In the genomic region with DNA sequence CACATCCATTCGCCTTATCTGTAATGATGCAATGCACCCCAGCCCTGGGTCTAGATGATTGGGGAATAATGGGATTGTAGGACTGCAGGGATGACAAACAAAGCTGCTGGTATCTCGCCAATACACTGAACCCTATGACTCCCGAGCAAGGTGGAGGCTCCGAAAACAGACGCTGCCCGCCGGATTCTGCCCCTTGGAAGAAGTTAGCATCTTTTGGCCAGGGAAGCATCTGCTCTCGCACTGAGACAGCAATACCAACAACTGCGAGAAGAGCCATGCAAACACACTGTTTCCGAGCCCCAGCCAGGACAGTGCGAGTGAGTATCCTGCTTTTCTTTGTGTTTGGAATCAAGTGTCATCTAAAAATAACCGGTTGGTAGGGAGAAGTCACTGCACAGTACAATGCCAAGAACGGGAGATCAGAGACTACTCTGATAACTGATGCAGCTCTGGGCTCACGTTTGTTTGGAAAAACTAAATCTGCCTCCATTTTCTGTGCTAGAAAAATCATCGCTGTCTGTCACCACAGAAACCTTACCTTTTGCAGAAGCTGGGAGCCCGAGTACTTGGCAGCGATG, we compare ENCODE assay signal across 9 mouse cellular contexts. TPM values are rescaled to one million over a fixed set of nuclear protein-coding genes. Genes with fewer than 3 reads are reported as not detected.
DNase-seq lines count a peak whose midpoint lies in the region; ATAC-seq and TF ChIP-seq lines count a peak whose summit lies in the region.
"Had no signal": no experiment of that assay in that cellular context is flagged by ENCODE, and none has a peak within 500 bp of the region (broad histone marks: within the 10 kb centered on the region; RNA-seq: fewer than 3 reads in every experiment).

No protein-coding gene starts in this region.

- no peaks in the 10 kb centered on the region for H3K36me3 ChIP-seq in lung, embryonic 14.5 days (ENCODE audit: insufficient read depth)
- H3K36me3 ChIP-seq in hindbrain, embryonic 15.5 days: no peaks in the 10 kb centered on the region
- no peaks in the 10 kb centered on the region for H3K36me3 ChIP-seq in neural tube, embryonic 13.5 days

- H3K4me3 ChIP-seq in lung, embryonic 14.5 days (ENCODE audit: low read depth, low read length): 0 out of 2 replicates have a peak overlapping the region, but pooled peaks have one; percentile 3
- peak overlapping the region; percentile 57 for H3K4me3 ChIP-seq in hindbrain, embryonic 15.5 days
- H3K4me3 ChIP-seq in neural tube, embryonic 13.5 days: peak overlapping the region; percentile 76

- no peaks in the 10 kb centered on the region for H3K9me3 ChIP-seq in lung, embryonic 14.5 days (ENCODE audit: low read depth, low read length)
- H3K9me3 ChIP-seq in hindbrain, embryonic 15.5 days: no peaks in the 10 kb centered on the region
- no peaks in the 10 kb centered on the region for H3K9me3 ChIP-seq in neural tube, embryonic 13.5 days

- 1% methylated on average over 17 of the region's 17 CpGs for WGBS in lung, embryonic 14.5 days
- 1% methylated on average over 17 of the region's 17 CpGs for WGBS in hindbrain, embryonic 15.5 days
- 2% methylated on average over 17 of the region's 17 CpGs for WGBS in neural tube, embryonic 13.5 days

- peak; percentile 74 to 76 for DNase-seq in cerebellum, postnatal 10 days
- DNase-seq in cerebellum, adult 11-12 months: no peak
- no peak for DNase-seq in lung, embryonic 14.5 days
- no peak for DNase-seq in lung, postnatal 4 days
- DNase-seq in testis, postnatal 14 days (ENCODE audit: low spot score): no peak
- DNase-seq in adrenal gland, adult 8-10 months: no peak

- peaks cover 76% of the 10 kb centered on the region for H3K27me3 ChIP-seq in lung, embryonic 14.5 days (ENCODE audit: insufficient read depth, low read length)
- H3K27me3 ChIP-seq in hindbrain, embryonic 15.5 days: peaks cover 24% of the 10 kb centered on the region
- H3K27me3 ChIP-seq in neural tube, embryonic 13.5 days: peaks cover 69% of the 10 kb centered on the region

- no peak overlapping the region for H3K27ac ChIP-seq in lung, embryonic 14.5 days (ENCODE audit: low read depth)
- peak overlapping the region; percentile 80 for H3K27ac ChIP-seq in hindbrain, embryonic 15.5 days (replicated peaks)
- H3K27ac ChIP-seq in neural tube, embryonic 13.5 days (replicated peaks): peak overlapping the region; percentile 77

- H3K4me1 ChIP-seq in lung, embryonic 14.5 days (ENCODE audit: insufficient read depth): no peaks in the 10 kb centered on the region; the same call in 1 of the 2 replicates
- peaks cover 26% of the 10 kb centered on the region for H3K4me1 ChIP-seq in hindbrain, embryonic 15.5 days (replicated peaks)
- H3K4me1 ChIP-seq in neural tube, embryonic 13.5 days (replicated peaks): peaks cover 41% of the 10 kb centered on the region

- H3K4me2 ChIP-seq in lung, embryonic 14.5 days: no peak overlapping the region
- peak overlapping the region; percentile 97 for H3K4me2 ChIP-seq in hindbrain, embryonic 15.5 days
- peak overlapping the region; percentile 99 for H3K4me2 ChIP-seq in neural tube, embryonic 13.5 days

- no peak overlapping the region for H3K9ac ChIP-seq in lung, embryonic 14.5 days
- H3K9ac ChIP-seq in hindbrain, embryonic 15.5 days: peak overlapping the region; percentile 70
- peak overlapping the region; percentile 85 for H3K9ac ChIP-seq in neural tube, embryonic 13.5 days

- TF ChIP-seq CTCF in lung, embryonic 14.5 days (IDR thresholded peaks at IDR 0.05; ENCODE audit: low read depth): no peak

- no peak for ATAC-seq in lung, embryonic 14.5 days (ENCODE audit: insufficient read depth)
- ATAC-seq in hindbrain, embryonic 15.5 days (ENCODE audit: low FRiP score, low read depth): no peak
- no peak for ATAC-seq in neural tube, embryonic 13.5 days (ENCODE audit: low read depth)

RNA-seq across cellular contexts. Expression of a gene that starts 1.2 kb away (rescaled TPM):
- polyA plus RNA-seq in lung, embryonic 14.5 days (2014; fragmentation: Nextera tagmentation; extraction: Ambion mirVana): 0.22 and 0.45 TPM in 2 replicates
- polyA plus RNA-seq in hindbrain, embryonic 15.5 days (2015; fragmentation: Nextera tagmentation; extraction: Ambion mirVana): 46.8 and 47.1 TPM in 2 replicates
- 37.8 and 41.6 TPM in 2 replicates for polyA plus RNA-seq in neural tube, embryonic 13.5 days (2015; fragmentation: Nextera tagmentation; extraction: Ambion mirVana)
- total RNA-seq in adrenal gland, adult 8-10 months (2022): 1 to 10 TPM; 4.3 to 8.6 (median 5.3) TPM
- polyA plus RNA-seq: C2C12 had no signal

Comparison
In these comparisons a context has a peak if more than half of its experiments do, and no peak if none do; other contexts are left out.
1. DNase-seq: peak in cerebellum, postnatal 10 days (2 of 2); none in cerebellum, adult 11-12 months (single experiment), lung, embryonic 14.5 days (single experiment), lung, postnatal 4 days (0 of 2), testis, postnatal 14 days (single experiment) and adrenal gland, adult 8-10 months (single experiment).
2. H3K4me3 ChIP-seq: peak in every context shown above with its lines; median percentile 76 in neural tube, embryonic 13.5 days; 57 in hindbrain, embryonic 15.5 days; 3 in lung, embryonic 14.5 days.
3. RNA of a gene that starts 1.2 kb away (polyA plus RNA-seq): 46.8 to 47.1 TPM in hindbrain, embryonic 15.5 days and 37.8 to 41.6 TPM in neural tube, embryonic 13.5 days; 0.22 to 0.45 TPM in lung, embryonic 14.5 days; every median in the first group is over 10 times any median in the second.